Mouse (Mus musculus) embryo, embryonic 9.5 days (tissue): ENCODE data around the gene Olfr800.

Experiments
- DNase-seq: peaks from one replicate; pipeline ENCODE4 v3.0.0-alpha.2; 2017; ENCODE audit errors: extremely low spot score

The Olfr800 gene

DNA sequence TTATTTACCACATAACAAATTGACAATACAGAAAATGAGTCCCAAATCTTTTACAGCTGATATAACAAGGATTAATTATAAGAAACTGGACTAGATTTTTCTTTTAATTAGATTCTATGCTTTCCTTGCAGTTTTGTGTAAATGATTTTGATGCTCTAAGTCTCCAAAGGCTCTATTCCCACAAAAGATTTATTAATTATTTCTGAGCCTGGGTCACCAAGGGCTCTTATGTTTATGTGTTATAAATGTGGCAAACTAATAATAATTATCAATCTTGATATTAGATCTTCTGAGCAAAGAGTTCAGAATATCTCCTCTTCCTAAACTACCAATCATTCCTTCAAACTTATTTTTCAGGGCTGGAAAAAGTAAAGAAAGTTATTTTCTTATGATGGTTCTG lies at the start of gene Olfr800:
Gene Olfr800 (plus strand): TSS at position 301 of the 400 bp plus-strand sequence.
- no peak for DNase-seq

- no peak for DNase-seq
Observed at GRCm38 (mm10) chr10:129612470-129612869, 45.0 kb upstream of the Olfr800 start, which contains the start of gene Olfr796. TSS of gene Olfr796 (minus strand) at chr10:129612570.

DNA sequence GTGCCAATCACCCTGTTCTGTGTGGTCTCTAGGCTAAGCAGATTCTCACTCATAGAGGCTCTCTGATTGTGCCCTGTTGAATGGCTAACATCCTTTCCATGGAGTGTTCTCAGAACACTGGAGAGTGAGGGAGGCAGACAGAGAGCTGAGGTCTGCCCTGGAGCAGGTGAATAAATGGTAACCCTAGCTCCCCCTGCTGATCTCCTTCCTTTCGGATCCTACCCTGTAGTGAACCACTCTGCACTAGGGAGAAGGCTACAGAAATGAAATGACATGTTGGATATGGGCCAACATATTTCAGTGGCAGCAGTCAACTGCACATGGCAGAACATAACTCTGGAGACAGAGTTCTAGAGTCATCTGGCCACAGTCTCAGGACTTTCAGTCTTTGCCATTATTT lies 35.8 kb upstream of the Olfr800 start:
- no peak for DNase-seq

DNA sequence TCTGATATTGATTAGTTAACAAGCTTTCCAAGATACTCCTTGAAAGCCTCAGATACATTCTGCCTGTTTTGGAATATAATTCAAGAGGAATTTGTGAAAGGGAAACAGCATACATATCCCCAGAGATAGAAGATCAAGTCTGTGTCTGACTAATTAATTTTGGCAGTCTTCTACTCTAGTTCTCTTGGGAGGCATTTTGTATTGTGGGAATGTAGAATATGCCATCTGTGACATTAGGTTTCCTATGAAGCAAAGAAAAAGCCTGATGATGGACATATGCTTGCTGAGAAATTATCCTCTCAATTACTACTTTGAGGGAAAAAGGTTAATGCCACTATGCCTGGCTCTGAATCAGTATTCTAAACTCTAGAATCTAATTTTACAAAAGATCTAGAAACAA lies 34.2 kb upstream of the Olfr800 start:
- no peak for DNase-seq

DNA sequence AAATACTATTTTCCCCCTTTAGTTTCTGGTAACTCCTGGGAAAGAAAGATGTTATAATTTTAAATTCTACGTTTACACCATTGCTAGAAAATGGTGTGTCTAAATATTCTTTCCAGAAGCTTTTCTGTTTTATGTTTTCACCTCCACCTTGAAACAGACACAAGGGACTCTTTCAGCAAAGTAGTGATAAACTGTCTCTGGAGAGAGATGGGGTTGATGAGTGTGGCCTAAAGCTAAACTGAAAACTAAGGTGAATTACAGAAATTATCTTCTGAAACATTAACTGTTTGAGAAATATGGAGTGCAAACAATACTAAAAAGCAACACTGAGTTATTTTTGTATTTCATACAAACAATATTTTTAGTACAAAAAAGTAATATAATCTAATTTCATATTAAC lies 29.7 kb upstream of the Olfr800 start, which contains the start of gene Olfr798:
Gene Olfr798 (minus strand): TSS at position 101 of the 400 bp plus-strand sequence.
- DNase-seq, result no peak

DNA sequence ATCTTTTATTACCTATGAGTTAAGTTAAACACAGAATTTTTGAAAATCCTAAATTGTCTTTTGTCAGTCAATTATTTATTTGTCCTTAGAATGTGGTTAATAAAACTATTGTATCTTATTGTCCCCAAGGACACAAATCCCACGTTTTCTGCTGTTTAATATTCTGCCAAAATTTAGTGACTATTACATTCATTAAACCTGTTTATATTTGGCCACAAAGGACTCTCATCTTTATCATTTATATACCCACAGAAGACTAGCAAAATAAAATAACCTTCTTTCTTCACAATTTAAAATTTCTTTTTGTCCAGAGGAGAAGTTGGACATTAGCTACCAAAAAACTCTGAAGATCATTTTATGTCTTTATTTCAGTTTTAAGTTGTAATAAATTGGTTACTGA lies 20.3 kb upstream of the Olfr800 start, which contains the start of gene Olfr799:
Gene Olfr799 (plus strand): TSS at position 301 of the 400 bp plus-strand sequence.
- DNase-seq, result no peak

DNA sequence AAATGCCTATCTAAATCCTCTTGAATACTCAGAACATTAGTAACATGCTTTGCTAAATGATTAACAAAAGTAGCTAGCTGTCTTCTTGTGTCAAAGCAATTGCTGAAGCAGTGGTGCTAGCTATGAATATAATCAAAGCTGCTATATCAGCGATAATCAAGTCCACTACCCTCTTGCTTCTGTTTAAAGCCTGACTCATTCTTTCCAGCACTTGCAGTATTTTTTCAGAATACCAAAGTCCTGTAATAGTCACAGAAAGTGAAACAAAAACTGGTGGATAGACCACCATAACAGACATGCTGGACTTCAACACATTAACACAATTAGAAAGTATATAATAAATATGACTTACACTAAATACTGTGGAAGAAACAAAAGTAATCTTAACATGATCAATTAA lies 5.7 kb upstream of the Olfr800 start:
- DNase-seq, result no peak

DNA sequence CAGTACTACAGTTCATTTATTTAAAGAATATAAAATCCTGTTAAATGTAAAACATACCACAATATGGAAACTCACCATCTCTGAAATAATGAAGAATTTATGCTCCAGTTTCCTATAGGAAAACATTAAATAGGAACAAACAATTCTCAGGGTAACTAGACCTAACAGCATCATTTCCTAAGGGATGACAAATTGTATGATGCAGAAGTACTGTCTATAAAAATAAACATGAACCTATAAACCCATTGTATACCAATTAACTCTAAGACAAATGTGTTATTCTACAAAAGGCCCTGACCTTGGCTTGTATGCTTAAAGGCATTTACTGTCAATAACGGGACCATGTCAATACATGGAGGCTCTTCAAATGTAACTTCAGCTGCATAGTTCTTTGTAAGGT lies 16.3 kb downstream of the Olfr800 start, which contains the start of gene Olfr801:
Gene Olfr801 (minus strand): TSS at position 101 of the 400 bp plus-strand sequence.
- no peak for DNase-seq

DNA sequence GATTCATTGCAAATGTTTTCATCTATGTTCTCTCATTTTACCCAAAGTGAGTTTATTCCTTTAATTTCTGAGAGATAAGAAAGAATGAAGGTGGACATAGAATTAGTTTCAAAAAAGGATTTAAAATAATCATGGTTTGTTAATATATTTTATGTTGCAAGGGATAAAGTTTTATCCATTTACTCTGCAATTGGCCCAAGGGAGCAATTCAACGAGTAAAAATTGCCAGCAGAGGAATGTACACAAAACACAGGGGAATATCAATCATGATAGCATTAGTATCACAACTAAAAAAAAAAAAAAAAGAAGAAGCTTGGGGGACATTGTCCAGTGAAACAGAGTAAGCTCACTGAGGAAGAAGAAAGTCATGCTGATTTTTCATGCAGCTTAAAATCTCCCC lies 30.6 kb downstream of the Olfr800 start, which contains the start of gene Olfr802:
Gene Olfr802 (minus strand): TSS at position 101 of the 400 bp plus-strand sequence.
- DNase-seq, result no peak

GRCm38 (mm10) chr10:129694186-129694585 lies 36.7 kb downstream of the Olfr800 start, which contains the start of gene Olfr803:
TSS of gene Olfr803 (minus strand) at chr10:129694286.
- no peak for DNase-seq

DNA sequence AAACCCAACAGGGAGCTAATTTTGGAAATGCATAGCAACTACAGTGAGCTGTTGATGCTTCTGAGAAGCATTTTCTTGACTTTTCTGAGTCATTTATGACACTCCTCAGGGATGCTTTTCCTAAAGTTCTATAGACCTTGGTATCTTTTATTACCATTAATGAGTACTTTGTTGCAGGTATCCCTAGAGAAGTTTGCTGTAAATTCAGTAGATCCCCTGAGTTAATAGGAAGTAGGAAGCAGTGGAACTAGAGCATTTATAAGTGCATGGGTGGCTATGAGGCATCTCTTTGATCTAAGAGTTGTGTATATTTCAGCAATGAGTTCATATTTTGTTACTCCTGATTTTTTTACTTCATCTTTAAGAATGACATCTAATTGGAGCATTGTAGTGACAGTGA lies 45.4 kb downstream of the Olfr800 start, which contains the start of gene Olfr804:
Gene Olfr804 (plus strand): TSS at position 301 of the 400 bp plus-strand sequence.
- DNase-seq, result no peak
